Mouse (Mus musculus): ENCODE results near the gene Gm7257.

The Gm7257 gene

GRCm38 (mm10) chr9:36431584-36431983 lies at the start of gene Gm7257:
Gm7257 (plus strand) TSS chr9:36431884.
- DNase-seq (ENCODE audit: low read depth), result no peak

GRCm38 (mm10) chr9:36402991-36403390 lies 28.7 kb upstream of the Gm7257 start:
- DNase-seq (ENCODE audit: low read depth), result no peak

- no peak for DNase-seq (ENCODE audit: low read depth)
Observed at GRCm38 (mm10) chr9:36435051-36435764, 3.5 kb downstream of the Gm7257 start.

GRCm38 (mm10) chr9:36475338-36475737 lies 43.7 kb downstream of the Gm7257 start, which contains the start of gene Gm9513:
Gm9513 (plus strand) TSS chr9:36475638.
- no peak for DNase-seq (ENCODE audit: low read depth)

Data from c-Kit-positive CD71-positive TER-119-negative erythroid progenitor cells, embryonic 14.5 days (primary cell).